Mouse (Mus musculus): ENCODE results near the gene Tmem87a. TPM values are rescaled to one million over a fixed set of nuclear protein-coding genes. Genes with fewer than 3 reads are reported as not detected.

Tmem87a gene
- polyA plus RNA-seq, 1 experiment from 2014 or later = 4.7 TPM

Other genes with a start within 250 kb of the Tmem87a start
- 17.4 and 17.8 TPM in 2 replicates for gene Ehd4, start 249.5 kb downstream of the Tmem87a start, polyA plus RNA-seq (2014; fragmentation: Nextera tagmentation; extraction: Ambion mirVana)
- 0.05 and 0.12 TPM in 2 replicates for gene Pla2g4e, start 158.8 kb downstream of the Tmem87a start, polyA plus RNA-seq (2014; fragmentation: Nextera tagmentation; extraction: Ambion mirVana)
- gene Pla2g4d, start 114.9 kb downstream of the Tmem87a start, polyA plus RNA-seq (2014; fragmentation: Nextera tagmentation; extraction: Ambion mirVana) = 0.07 TPM in 1 of 2 replicates, not detected in the other
- not detected in 2 replicates for gene Pla2g4f, start 89.9 kb downstream of the Tmem87a start, polyA plus RNA-seq (2014; fragmentation: Nextera tagmentation; extraction: Ambion mirVana)
- gene Vps39, start 51.0 kb downstream of the Tmem87a start, polyA plus RNA-seq (2014; fragmentation: Nextera tagmentation; extraction: Ambion mirVana) = 40.8 and 41.5 TPM in 2 replicates
- 7.4 and 7.7 TPM in 2 replicates for gene Ganc, start 217 bp downstream of the Tmem87a start, polyA plus RNA-seq (2014; fragmentation: Nextera tagmentation; extraction: Ambion mirVana)
- 0.82 and 1.5 TPM in 2 replicates for gene Capn3, start 51.9 kb upstream of the Tmem87a start, polyA plus RNA-seq (2014; fragmentation: Nextera tagmentation; extraction: Ambion mirVana)
- 63.6 and 68.5 TPM in 2 replicates for gene Zfp106, start 159.7 kb upstream of the Tmem87a start, polyA plus RNA-seq (2014; fragmentation: Nextera tagmentation; extraction: Ambion mirVana)
- 50.4 and 51.6 TPM in 2 replicates for gene Snap23, start 163.6 kb upstream of the Tmem87a start, polyA plus RNA-seq (2014; fragmentation: Nextera tagmentation; extraction: Ambion mirVana)
- gene Haus2, start 205.3 kb upstream of the Tmem87a start, polyA plus RNA-seq (2014; fragmentation: Nextera tagmentation; extraction: Ambion mirVana) = 35.7 and 36.1 TPM in 2 replicates
- gene Lrrc57, start 205.4 kb upstream of the Tmem87a start, polyA plus RNA-seq (2014; fragmentation: Nextera tagmentation; extraction: Ambion mirVana) = 32.0 and 33.8 TPM in 2 replicates
- 4.1 and 4.2 TPM in 2 replicates for gene Stard9, start 225.0 kb upstream of the Tmem87a start, polyA plus RNA-seq (2014; fragmentation: Nextera tagmentation; extraction: Ambion mirVana)

Measured in neural tube, embryonic 11.5 days (tissue).